Mouse (Mus musculus): ENCODE results near the gene Tirap. TPM values are rescaled to one million over a fixed set of nuclear protein-coding genes. Genes with fewer than 3 reads are reported as not detected.

Tirap gene
- polyA plus RNA-seq (2012; fragmentation: generic; extraction: Trizol), result 1 to 10 TPM in 1 of 2 experiments, under 1 TPM in 1; 0.95 to 3.2 TPM

GRCm38 (mm10) chr9:35199772-35200471 lies at the start of gene Tirap, which contains the start of gene Srpr:
Tirap (minus strand) TSS chr9:35200291.
Srpr (plus strand) TSS chr9:35200175.

GRCm38 (mm10) chr9:35210542-35211474 lies 10.7 kb upstream of the Tirap start, which contains the start of gene Foxred1:
Foxred1 (minus strand) TSS chr9:35211055.

GRCm38 (mm10) chr9:35175251-35176123 lies 24.6 kb downstream of the Tirap start, which contains the start of gene Dcps:
Dcps (minus strand) TSS chr9:35176061.

Other genes with a start within 250 kb of the Tirap start
- gene St3gal4, start 81.0 kb downstream of the Tirap start, polyA plus RNA-seq (2012; fragmentation: generic; extraction: Trizol), result 10 to 100 TPM; 24.4 to 34.3 TPM
- gene Dcps, start 24.2 kb downstream of the Tirap start, polyA plus RNA-seq (2012; fragmentation: generic; extraction: Trizol), result 10 to 100 TPM; 62.1 to 71.2 TPM
- 10 to 100 TPM; 25.5 to 67.5 TPM for gene Srpr, start 116 bp downstream of the Tirap start, polyA plus RNA-seq (2012; fragmentation: generic; extraction: Trizol)
- gene Foxred1, start 10.8 kb upstream of the Tirap start, polyA plus RNA-seq (2012; fragmentation: generic; extraction: Trizol), result 10 to 100 TPM in 1 of 2 experiments, 1 to 10 TPM in 1; 7.3 to 11.8 TPM
- gene Fam118b, start 67.5 kb upstream of the Tirap start, polyA plus RNA-seq (2012; fragmentation: generic; extraction: Trizol), result 10 to 100 TPM in 1 of 2 experiments, 1 to 10 TPM in 1; 5.6 to 10.6 TPM
- 10 to 100 TPM in 1 of 2 experiments, 1 to 10 TPM in 1; 5.4 to 15.4 TPM for gene Rpusd4, start 67.6 kb upstream of the Tirap start, polyA plus RNA-seq (2012; fragmentation: generic; extraction: Trizol)
- 1 to 10 TPM in 1 of 2 experiments, under 1 TPM in 1; 0.14 to 7.4 TPM for gene Cdon, start 220.8 kb upstream of the Tirap start, polyA plus RNA-seq (2012; fragmentation: generic; extraction: Trizol)